Mouse (Mus musculus): Measurements from ENCODE around the gene Rorb. TPM values are rescaled to one million over a fixed set of nuclear protein-coding genes. Genes with fewer than 3 reads are reported as not detected.

The Rorb gene
- polyA plus RNA-seq (2017; shearing (Covaris generic)): 0.26 TPM

GRCm38 (mm10) chr19:19110793-19111427, at the start of gene Rorb:
Gene Rorb (minus strand): TSS chr19:19111196.

All from activated CD4-positive, CD25-positive, alpha-beta regulatory T cell, adult 9 weeks (primary cell).